Mouse (Mus musculus): Measurements from ENCODE around the gene Man2a1. TPM values are rescaled to one million over a fixed set of nuclear protein-coding genes. Genes with fewer than 3 reads are reported as not detected.

The Man2a1 gene
- polyA plus RNA-seq (2017; shearing (Covaris generic)), result 10 to 100 TPM; 18.8 to 40.4 TPM

GRCm38 (mm10) chr17:64600372-64601090 lies at the start of gene Man2a1:
Gene Man2a1, plus strand, starts transcription at chr17:64600736.

Other genes starting within 250 kb of the Man2a1 start
- gene 4930583I09Rik, start 235.3 kb downstream of the Man2a1 start, polyA plus RNA-seq (2017; shearing (Covaris generic)), result under 1 TPM in 1 of 2 experiments, not detected in 1; 0.76 TPM